In genomic region chr12:16999739-17000497, GRCm38 (mm10) we compare ENCODE assay signal across 8 mouse cellular contexts. TPM values are rescaled to one million over a fixed set of nuclear protein-coding genes. Genes with fewer than 3 reads are reported as not detected.
DNase-seq lines count a peak whose midpoint lies in the region; ATAC-seq lines count a peak whose summit lies in the region.

TSS of gene Pqlc3 (minus strand) at chr12:17000408.

- H3K36me3 ChIP-seq in hindbrain, embryonic 13.5 days = no peaks in the 10 kb centered on the region

- peak; percentile 80 for ATAC-seq in hindbrain, embryonic 13.5 days (ENCODE audit: low FRiP score)

- peaks cover 18% of the 10 kb centered on the region for H3K4me1 ChIP-seq in hindbrain, embryonic 13.5 days (replicated peaks)

- peaks cover 53% of the 10 kb centered on the region for H3K27me3 ChIP-seq in hindbrain, embryonic 13.5 days

- peak within 1 kb of the TSS; percentile 86 for H3K4me2 ChIP-seq in hindbrain, embryonic 13.5 days

- WGBS in hindbrain, embryonic 13.5 days = 1% methylated on average over 54 of the region's 57 CpGs

- H3K27ac ChIP-seq in hindbrain, embryonic 13.5 days = no peak within 1 kb of the TSS

- no peaks in the 10 kb centered on the region for H3K9me3 ChIP-seq in hindbrain, embryonic 13.5 days

- peak within 1 kb of the TSS; percentile 49 for H3K4me3 ChIP-seq in hindbrain, embryonic 13.5 days

- peak; percentile 95 for DNase-seq in Muller cell, postnatal 12 days (ENCODE audit: inconsistent ontology term)
- DNase-seq in cerebellum, postnatal 10 days = peak; percentile 60 to 74
- DNase-seq in frontal cortex, postnatal 14 days (ENCODE audit: low spot score in 2 of 2) = peak; percentile 49 to 57
- DNase-seq in layer of hippocampus, postnatal 25 days (ENCODE audit: extremely low spot score in 1 of 2, low spot score in 1 of 2) = peak; percentile 46 to 51
- DNase-seq in lung, postnatal 25 days (ENCODE audit: low spot score) = peak; percentile 92
- DNase-seq in retina, embryonic 14.5 days (ENCODE audit: low spot score) = peak; percentile 79
- DNase-seq in thymus, postnatal 4 days = peak; percentile 95

- H3K9ac ChIP-seq in hindbrain, embryonic 13.5 days = peak within 1 kb of the TSS; percentile 64

RNA-seq across cellular contexts. Expression of gene Pqlc3, which starts in this region (rescaled TPM):
- 1.4 and 2.3 TPM in 2 replicates for polyA plus RNA-seq in hindbrain, embryonic 13.5 days (2015; fragmentation: Nextera tagmentation; extraction: Ambion mirVana)
- total RNA-seq in layer of hippocampus, postnatal 25 days (2021) = 1 to 10 TPM in 1 of 2 experiments, under 1 TPM in 1; 0.49 to 1.0 TPM
